8 mouse cellular contexts compared by ENCODE assay signal in the genomic region with DNA sequence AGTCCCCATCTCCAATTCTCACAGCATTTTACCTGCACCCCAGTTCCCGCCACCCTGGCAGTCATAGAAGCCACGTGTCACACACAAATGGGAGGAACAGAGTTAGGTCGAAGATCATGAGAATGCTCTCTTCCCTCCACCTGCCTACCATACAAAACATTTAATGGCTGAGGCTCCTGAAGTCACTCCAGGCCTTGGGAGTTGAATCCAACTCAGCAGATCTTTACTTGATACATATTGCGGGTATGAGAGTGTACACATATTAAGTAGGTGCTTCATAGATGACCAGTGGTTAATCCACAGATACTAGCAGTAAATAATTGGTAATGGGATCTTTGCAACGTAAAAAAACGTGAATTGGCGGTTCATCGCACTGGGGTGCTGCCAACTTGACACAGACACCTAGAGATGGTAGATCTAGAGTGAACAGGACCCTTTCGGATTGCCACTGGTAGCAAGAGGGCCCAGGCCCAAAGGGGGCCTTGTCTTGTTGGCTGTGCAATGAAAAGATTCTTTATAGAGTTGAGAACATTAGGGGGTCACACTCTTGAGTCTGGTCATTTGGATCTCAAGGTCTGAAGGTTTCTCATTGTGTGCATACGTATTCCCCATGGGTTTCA. TPM values are rescaled to one million over a fixed set of nuclear protein-coding genes. Genes with fewer than 3 reads are reported as not detected.
DNase-seq lines count a peak whose midpoint lies in the region; ATAC-seq and TF ChIP-seq lines count a peak whose summit lies in the region.

No protein-coding gene starts in this region.

- TF ChIP-seq CTCF in CH12.LX (conservative IDR thresholded peaks at IDR 0.05 in 1 of 2, IDR thresholded peaks at IDR 0.05 in 1 of 2; ENCODE audit: low read depth in 2 of 2, low read length in 2 of 2) = no peak
- no peak for TF ChIP-seq CTCF in intestine, postnatal 0 days (IDR thresholded peaks at IDR 0.05; ENCODE audit: low read depth)
- no peak for TF ChIP-seq CTCF in small intestine, adult 2 months (IDR thresholded peaks at IDR 0.05; ENCODE audit: extremely low read depth, insufficient read length, insufficient replicate concordance, low read depth, low read length)

- no peaks in the 10 kb centered on the region for H3K9me3 ChIP-seq in heart, embryonic 10.5 days
- H3K9me3 ChIP-seq in CH12.LX (replicated peaks; ENCODE audit: low read length) = no peaks in the 10 kb centered on the region
- H3K9me3 ChIP-seq in embryonic facial prominence, embryonic 11.5 days (replicated peaks; ENCODE audit: control insufficient read depth, low read length) = no peaks in the 10 kb centered on the region
- H3K9me3 ChIP-seq in intestine, postnatal 0 days (ENCODE audit: control insufficient read depth) = no peaks in the 10 kb centered on the region

- dilution Hi-C loops in CH12.LX (cut with MboI; ENCODE audit: extremely low pct_ligation_motif_present, extremely low pct_unique_long_range_greater_than_20kb, low sequenced_read_pairs) = no loop called here

- 67% methylated on average over 10 of the region's 10 CpGs for WGBS in heart, embryonic 10.5 days
- WGBS in embryonic facial prominence, embryonic 11.5 days = 65% methylated on average over 10 of the region's 10 CpGs
- 63% methylated on average over 10 of the region's 10 CpGs for WGBS in intestine, postnatal 0 days
- 62% methylated on average over 10 of the region's 10 CpGs for WGBS in small intestine, adult 2 months

- no peak for TF ChIP-seq RAD21 in CH12.LX (IDR thresholded peaks at IDR 0.05; ENCODE audit: low read depth, low read length)

- H3K36me3 ChIP-seq in heart, embryonic 10.5 days = no peaks in the 10 kb centered on the region
- peaks cover 0 to 2% of the 10 kb centered on the region in 2 experiments for H3K36me3 ChIP-seq in CH12.LX (replicated peaks in 1 of 2; ENCODE audit: control insufficient read depth in 1 of 2, insufficient read depth in 1 of 2, low read length in 1 of 2)
- H3K36me3 ChIP-seq in embryonic facial prominence, embryonic 11.5 days (replicated peaks; ENCODE audit: control insufficient read depth, insufficient read depth, low read depth, low read length) = no peaks in the 10 kb centered on the region
- H3K36me3 ChIP-seq in intestine, postnatal 0 days (ENCODE audit: control insufficient read depth, insufficient read depth) = no peaks in the 10 kb centered on the region
- H3K36me3 ChIP-seq in small intestine, adult 2 months (ENCODE audit: control insufficient read depth, insufficient read depth, low read length) = no peaks in the 10 kb centered on the region

- in situ Hi-C loops in CH12.LX (cut with MboI; ENCODE audit: low pct_ligation_motif_present, low pct_unique_long_range_greater_than_20kb, low sequenced_read_pairs) = no loop called here

- peak overlapping the region; percentile 57 for H3K4me2 ChIP-seq in CH12.LX (ENCODE audit: insufficient read depth, low read depth, poor library complexity, severe bottlenecking)
- peak overlapping the region; percentile 66 for H3K4me2 ChIP-seq in embryonic facial prominence, embryonic 11.5 days (ENCODE audit: low read depth, low read length)
- peak overlapping the region; percentile 69 for H3K4me2 ChIP-seq in intestine, postnatal 0 days (replicated peaks; ENCODE audit: low read depth)

- H3K9ac ChIP-seq in CH12.LX (ENCODE audit: insufficient read depth, low read depth) = peak overlapping the region; percentile 49
- peak overlapping the region; percentile 75 for H3K9ac ChIP-seq in embryonic facial prominence, embryonic 11.5 days (replicated peaks; ENCODE audit: low read length)
- peak overlapping the region; percentile 53 for H3K9ac ChIP-seq in intestine, postnatal 0 days (ENCODE audit: low read depth, low read length)

- H3K27ac ChIP-seq in heart, embryonic 10.5 days = peak overlapping the region; percentile 92
- no peak overlapping the region for H3K27ac ChIP-seq in CH12.LX (ENCODE audit: insufficient read depth, low read depth)
- H3K27ac ChIP-seq in embryonic facial prominence, embryonic 11.5 days (replicated peaks; ENCODE audit: low read depth, low read length) = no peak overlapping the region
- peak overlapping the region; percentile 4; the same call in 1 of the 2 replicates for H3K27ac ChIP-seq in intestine, postnatal 0 days (ENCODE audit: low read depth, low read length)
- peak overlapping the region; percentile 18; the same call in 1 of the 2 replicates for H3K27ac ChIP-seq in small intestine, adult 2 months (ENCODE audit: insufficient read depth, low read depth, low read length)

- no peak for DNase-seq in heart, embryonic 10.5 days (ENCODE audit: low spot score)
- DNase-seq in heart, postnatal 10 days = no peak
- no peak for DNase-seq in CH12.LX (ENCODE audit: extremely low read depth)
- no peak for DNase-seq in embryonic facial prominence, embryonic 11.5 days (ENCODE audit: low spot score)
- DNase-seq in spleen, adult 12 weeks (ENCODE audit: low spot score) = no peak
- DNase-seq in gastrocnemius, adult 8-10 months (ENCODE audit: low spot score in 2 of 2) = no peak

- H3K27me3 ChIP-seq in heart, embryonic 10.5 days (ENCODE audit: insufficient read depth, poor library complexity, severe bottlenecking) = no peaks in the 10 kb centered on the region
- H3K27me3 ChIP-seq in CH12.LX (replicated peaks) = no peaks in the 10 kb centered on the region
- no peaks in the 10 kb centered on the region for H3K27me3 ChIP-seq in embryonic facial prominence, embryonic 11.5 days (ENCODE audit: control insufficient read depth, insufficient read depth, low read length)
- no peaks in the 10 kb centered on the region for H3K27me3 ChIP-seq in intestine, postnatal 0 days (replicated peaks; ENCODE audit: control insufficient read depth, insufficient read depth, low read length)
- H3K27me3 ChIP-seq in small intestine, adult 2 months (ENCODE audit: control insufficient read depth, insufficient read depth, low read length) = no peaks in the 10 kb centered on the region

- peak overlapping the region; percentile 73 for H3K4me3 ChIP-seq in heart, embryonic 10.5 days
- H3K4me3 ChIP-seq in CH12.LX (replicated peaks in 1 of 3; ENCODE audit: low read depth in 2 of 3, low read length in 2 of 3, poor library complexity in 1 of 3) = peak overlapping the region; percentile 65 to 81 (median 78)
- H3K4me3 ChIP-seq in embryonic facial prominence, embryonic 11.5 days (ENCODE audit: low read depth, low read length) = peak overlapping the region; percentile 62
- peak overlapping the region; percentile 49 for H3K4me3 ChIP-seq in intestine, postnatal 0 days (ENCODE audit: low read depth, low read length)
- H3K4me3 ChIP-seq in small intestine, adult 2 months (ENCODE audit: low read depth, low read length) = peak overlapping the region; percentile 89

- intact Hi-C loops in heart, postnatal 10 days (cut with DNase I) = loop anchor here (2.0 to 5.0 kb wide), 2 partner anchors 490 to 927 kb away; a partner anchor contains a TSS

- TF ChIP-seq POLR2A in CH12.LX (IDR thresholded peaks at IDR 0.05; ENCODE audit: low read depth, low read length) = no peak
- no peak for TF ChIP-seq POLR2A in small intestine, adult 2 months (IDR thresholded peaks at IDR 0.05; ENCODE audit: low read depth, low read length)

- TF ChIP-seq EP300 in CH12.LX (IDR thresholded peaks at IDR 0.05; ENCODE audit: low read length) = no peak

- peaks cover 23% of the 10 kb centered on the region for H3K4me1 ChIP-seq in heart, embryonic 10.5 days
- peaks cover 0 to 26% of the 10 kb centered on the region in 2 experiments; a peak in 2 of 4 replicates for H3K4me1 ChIP-seq in CH12.LX (ENCODE audit: control insufficient read depth in 1 of 2, insufficient read depth in 2 of 2)
- H3K4me1 ChIP-seq in embryonic facial prominence, embryonic 11.5 days (ENCODE audit: control insufficient read depth, insufficient read depth, low read length) = no peaks in the 10 kb centered on the region; the same call in 1 of the 2 replicates
- H3K4me1 ChIP-seq in intestine, postnatal 0 days (replicated peaks; ENCODE audit: control insufficient read depth, insufficient read depth, low read length) = no peaks in the 10 kb centered on the region
- peaks cover 6% of the 10 kb centered on the region; the same call in 1 of the 2 replicates for H3K4me1 ChIP-seq in small intestine, adult 2 months (ENCODE audit: control insufficient read depth, insufficient read depth, insufficient read length, low read length)

- H3K79me2 ChIP-seq in CH12.LX (replicated peaks; ENCODE audit: control insufficient read depth, extremely low read depth, insufficient read depth, poor library complexity, severe bottlenecking) = peaks cover 4% of the 10 kb centered on the region

- no peak for ATAC-seq in embryonic facial prominence, embryonic 11.5 days (replicated peaks; ENCODE audit: insufficient number of reproducible peaks, low FRiP score, low TSS enrichment, low read depth)
- ATAC-seq in intestine, postnatal 0 days = no peak

TF ChIP-seq in CH12.LX, 34 proteins besides CTCF, POLR2A, EP300 and RAD21:
- TF ChIP-seq ZC3H11A (IDR thresholded peaks at IDR 0.05; ENCODE audit: low read depth, low read length) = no peak
- no peak for TF ChIP-seq POLR2AphosphoS2 (IDR thresholded peaks at IDR 0.05; ENCODE audit: low read depth, low read length)
- no peak for TF ChIP-seq ZKSCAN1 (IDR thresholded peaks at IDR 0.05; ENCODE audit: borderline replicate concordance, low read depth, low read length)
- 0 out of 2 replicates have a peak, but pooled peaks have one; percentile 29 for TF ChIP-seq UBTF (IDR thresholded peaks at IDR 0.05; ENCODE audit: low read depth, low read length)
- TF ChIP-seq MAX (IDR thresholded peaks at IDR 0.05; ENCODE audit: low read length) = 0 out of 2 replicates have a peak, but pooled peaks have one; percentile 58

RNA-seq across cellular contexts. Expression of a gene that starts 0.6 kb away (rescaled TPM):
- polyA plus RNA-seq in heart, embryonic 10.5 days (2016; fragmentation: Nextera tagmentation; extraction: Ambion mirVana) = 22.4 and 26.5 TPM in 2 replicates
- 1 to 10 TPM; 3.2 to 3.6 TPM for total RNA-seq in heart, postnatal 10 days (2021)
- total RNA-seq in CH12.LX (2012; rRNA removed) (6.0 and 6.5 TPM in 2 replicates), CH12.LX (2014; rRNA removed) (4.9 and 5.9 TPM in 2 replicates)
- polyA plus RNA-seq in CH12.LX (2012; ENCODE audit: insufficient read length, low read depth) = 16.3 and 16.5 TPM in 2 replicates
- polyA plus RNA-seq in embryonic facial prominence, embryonic 11.5 days (2014; fragmentation: Nextera tagmentation; extraction: Ambion mirVana) = 21.1 and 22.9 TPM in 2 replicates
- 4.6 and 4.7 TPM in 2 replicates for polyA plus RNA-seq in intestine, postnatal 0 days (2015; fragmentation: Nextera tagmentation; extraction: Ambion mirVana)
- 0.67 and 1.6 TPM in 2 replicates for polyA plus RNA-seq in small intestine, adult 2 months (2012; rRNA removed)
- total RNA-seq in gastrocnemius, adult 8-10 months (2022) = 1 to 10 TPM; 3.0 to 5.3 (median 3.7) TPM

Comparison
In these comparisons a context has a peak if more than half of its experiments do, and no peak if none do; other contexts are left out.
1. H3K27ac ChIP-seq: peak in heart, embryonic 10.5 days (single experiment), intestine, postnatal 0 days (single experiment) and small intestine, adult 2 months (single experiment); none in CH12.LX (single experiment) and embryonic facial prominence, embryonic 11.5 days (single experiment).
2. Peak in every context shown above with its lines, with median percentiles within 50 percentile points of each other: H3K4me3 ChIP-seq, H3K4me2 ChIP-seq and H3K9ac ChIP-seq.